Mouse (Mus musculus) CH12.LX (cell line): ENCODE measurements around the gene Snx4.

ENCODE experiments used
- CHD2 ChIP-seq: IDR thresholded peaks from 2 replicates; pipeline ENCODE4 v1.6.1; 2011; ENCODE audit warnings: low read length, improper control_type of control experiment
- CTCF ChIP-seq, 2 experiments: IDR thresholded peaks in 1 of 2; conservative IDR thresholded peaks in 1 of 2; 2 replicates each; pipeline ENCODE4 v1.5.1; 2011 to 2012; ENCODE audit warnings: low read depth in 2 of 2, low read length in 2 of 2, improper control_type of control experiment in 1 of 2, inconsistent platforms in 1 of 2, mild to moderate bottlenecking in 1 of 2, moderate library complexity in 1 of 2

- TF ChIP-seq CHD2: no peak
- TF ChIP-seq CTCF (conservative IDR thresholded peaks at IDR 0.05 in 1 of 2, IDR thresholded peaks at IDR 0.05 in 1 of 2; ENCODE audit: low read depth in 2 of 2, low read length in 2 of 2): no peak
Measured at GRCm38 (mm10) chr16:33309066-33309465, 57.8 kb downstream of the Snx4 start.
